Mouse (Mus musculus) stomach, embryonic 15.5 days (tissue): ENCODE results near the gene Itga9. TPM values are rescaled to one million over a fixed set of nuclear protein-coding genes. Genes with fewer than 3 reads are reported as not detected.

Experiments
- ATAC-seq: fragments of 200-750 bp; cut with Nextera tagmentation; 2 replicates; pipeline ENCODE4 v1.8.0; 2017; ENCODE audit warnings: low read depth, moderate number of reproducible peaks, moderate TSS enrichment; ENCODE audit not compliant: insufficient read depth, low FRiP score
- H3K27ac ChIP-seq: fragments of 300-500 bp; sonication (generic); 2 replicates; pipeline ENCODE4 v1.5.1; 2015; ENCODE audit warnings: mild to moderate bottlenecking, inconsistent platforms
- H3K27me3 ChIP-seq: fragments of 300-500 bp; sonication (generic); replicated peaks from 2 replicates; pipeline ENCODE4 v1.6.1; 2015; ENCODE audit warnings: inconsistent platforms
- H3K36me3 ChIP-seq: fragments of 300-500 bp; sonication (generic); 2 replicates; pipeline ENCODE4 v1.6.1; 2015; ENCODE audit warnings: inconsistent platforms
- H3K4me1 ChIP-seq: fragments of 300-500 bp; sonication (generic); 2 replicates; pipeline ENCODE4 v1.6.1; 2015; ENCODE audit warnings: inconsistent platforms
- H3K4me2 ChIP-seq: fragments of 300-500 bp; sonication (generic); 2 replicates; pipeline ENCODE4 v1.6.1; 2015; ENCODE audit warnings: mild to moderate bottlenecking, inconsistent platforms
- H3K4me3 ChIP-seq: fragments of 300-500 bp; sonication (generic); replicated peaks from 2 replicates; pipeline ENCODE4 v1.5.1; 2015; ENCODE audit warnings: inconsistent platforms
- H3K9ac ChIP-seq: fragments of 300-500 bp; sonication (generic); 2 replicates; pipeline ENCODE4 v1.6.1; 2015; ENCODE audit warnings: inconsistent platforms
- H3K9me3 ChIP-seq: fragments of 300-500 bp; sonication (generic); 2 replicates; pipeline ENCODE4 v1.6.1; 2016; ENCODE audit warnings: inconsistent platforms
- WGBS: fragments of 180-500 bp; shearing (Covaris S2); methylation state at CpG from one replicate; pipeline ENCODE4 v1.1.7; 2015; 5-methylcytosine and 5-hydroxymethylcytosine counted together
- polyA plus RNA-seq: library from polyadenylated mRNA; unstranded; fragments of >200 nt; fragmentation: Nextera tagmentation; extraction: Ambion mirVana; gene quantifications from 2 replicates; pipeline ENCODE4 v1.2.1, GENCODE M21; 2015

The Itga9 gene
- polyA plus RNA-seq, 1 experiment from 2014 or later, result 17.6 TPM

- Histone ChIP-seq H3K27me3 (no peaks in the 10 kb centered on the region), H3K36me3 (no peaks in the 10 kb centered on the region), H3K27ac (no peak overlapping the region), H3K9ac (no peak overlapping the region), H3K9me3 (no peaks in the 10 kb centered on the region), H3K4me3 (no peak overlapping the region), H3K4me1 (0 out of 2 replicates have a peak, but pooled peaks cover 3% of the 10 kb centered on the region), H3K4me2 (no peak overlapping the region)
- 77% methylated on average over 6 of the region's 6 CpGs for WGBS
- no peak for ATAC-seq
Measured at GRCm38 (mm10) chr9:118785816-118786215, 179.3 kb downstream of the Itga9 start.

- Histone ChIP-seq H3K27me3 (no peaks in the 10 kb centered on the region), H3K4me3 (no peak overlapping the region), H3K27ac (peak overlapping the region; percentile 31; the same call in 1 of the 2 replicates), H3K9ac (no peak overlapping the region), H3K4me1 (0 out of 2 replicates have a peak, but pooled peaks cover 3% of the 10 kb centered on the region), H3K4me2 (no peak overlapping the region), H3K9me3 (no peaks in the 10 kb centered on the region), H3K36me3 (no peaks in the 10 kb centered on the region)
- 33% methylated on average over 10 of the region's 10 CpGs for WGBS
- ATAC-seq, result peak; percentile 47; the same call in 1 of the 2 replicates
Measured at GRCm38 (mm10) chr9:118788869-118789281, 182.4 kb downstream of the Itga9 start.

- Histone ChIP-seq H3K4me1 (0 out of 2 replicates have a peak, but pooled peaks cover 3% of the 10 kb centered on the region), H3K4me3 (no peak overlapping the region), H3K27me3 (no peaks in the 10 kb centered on the region), H3K9me3 (no peaks in the 10 kb centered on the region), H3K4me2 (no peak overlapping the region), H3K27ac (no peak overlapping the region), H3K9ac (no peak overlapping the region), H3K36me3 (no peaks in the 10 kb centered on the region)
- WGBS, result 87% methylated on average over 3 of the region's 3 CpGs
- no peak for ATAC-seq
Measured at GRCm38 (mm10) chr9:118791231-118791630, 184.7 kb downstream of the Itga9 start.

GRCm38 (mm10) chr9:118793151-118793785, 186.8 kb downstream of the Itga9 start:
- Histone ChIP-seq H3K27me3 (no peaks in the 10 kb centered on the region), H3K4me3 (no peak overlapping the region), H3K9me3 (no peaks in the 10 kb centered on the region), H3K36me3 (no peaks in the 10 kb centered on the region), H3K4me1 (0 out of 2 replicates have a peak, but pooled peaks cover 3% of the 10 kb centered on the region), H3K27ac (no peak overlapping the region), H3K4me2 (no peak overlapping the region), H3K9ac (no peak overlapping the region)
- WGBS, result 76% methylated on average over 17 of the region's 21 CpGs
- ATAC-seq, result no peak

DNA sequence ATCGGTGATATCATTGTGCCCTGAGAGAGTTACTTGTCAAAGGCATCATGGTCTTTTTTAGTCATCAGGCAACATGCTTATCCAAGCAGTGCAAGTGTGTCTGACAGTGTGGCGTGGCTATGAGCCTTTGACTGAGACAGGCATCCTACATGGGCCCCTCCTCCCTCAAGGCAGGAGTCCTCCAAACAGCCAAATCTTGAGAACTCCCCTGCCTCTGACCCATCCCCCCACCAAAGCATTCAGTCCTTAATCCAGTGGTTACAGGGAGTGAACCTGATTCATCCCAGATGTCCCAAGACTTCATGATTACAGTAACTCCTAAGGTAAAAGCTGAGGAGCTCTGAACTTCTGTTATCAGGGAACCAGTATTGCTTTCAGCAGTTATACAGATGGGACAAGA, 188.2 kb downstream of the Itga9 start:
- WGBS, result 76% methylated on average over 2 of the region's 2 CpGs
- H3K9ac ChIP-seq, result no peak overlapping the region

GRCm38 (mm10) chr9:118795304-118795703, 188.8 kb downstream of the Itga9 start:
- Histone ChIP-seq H3K9me3 (no peaks in the 10 kb centered on the region), H3K36me3 (no peaks in the 10 kb centered on the region), H3K4me3 (no peak overlapping the region), H3K27ac (no peak overlapping the region), H3K27me3 (no peaks in the 10 kb centered on the region), H3K4me1 (peaks cover 4% of the 10 kb centered on the region; the same call in 1 of the 2 replicates), H3K9ac (no peak overlapping the region), H3K4me2 (no peak overlapping the region)
- 43% methylated on average over 4 of the region's 4 CpGs for WGBS
- ATAC-seq, result no peak; the same call in 1 of the 2 replicates

More for the DNA sequence above, 188.2 kb downstream of the Itga9 start:
- no peak overlapping the region for H3K4me2 ChIP-seq
- H3K27me3 ChIP-seq, result no peaks in the 10 kb centered on the region
- H3K4me1 ChIP-seq, result peaks cover 4% of the 10 kb centered on the region; the same call in 1 of the 2 replicates
- H3K4me3 ChIP-seq, result no peak overlapping the region
- no peaks in the 10 kb centered on the region for H3K36me3 ChIP-seq
- ATAC-seq, result no peak
- no peak overlapping the region for H3K27ac ChIP-seq
- no peaks in the 10 kb centered on the region for H3K9me3 ChIP-seq

- Histone ChIP-seq H3K4me2 (no peak overlapping the region), H3K27me3 (no peaks in the 10 kb centered on the region), H3K4me3 (no peak overlapping the region), H3K9me3 (no peaks in the 10 kb centered on the region), H3K9ac (no peak overlapping the region), H3K27ac (no peak overlapping the region), H3K36me3 (no peaks in the 10 kb centered on the region), H3K4me1 (peaks cover 12% of the 10 kb centered on the region; the same call in 1 of the 2 replicates)
- WGBS, result 69% methylated on average over 7 of the region's 7 CpGs
- ATAC-seq, result no peak
Measured at GRCm38 (mm10) chr9:118799105-118799504, 192.6 kb downstream of the Itga9 start.

DNA sequence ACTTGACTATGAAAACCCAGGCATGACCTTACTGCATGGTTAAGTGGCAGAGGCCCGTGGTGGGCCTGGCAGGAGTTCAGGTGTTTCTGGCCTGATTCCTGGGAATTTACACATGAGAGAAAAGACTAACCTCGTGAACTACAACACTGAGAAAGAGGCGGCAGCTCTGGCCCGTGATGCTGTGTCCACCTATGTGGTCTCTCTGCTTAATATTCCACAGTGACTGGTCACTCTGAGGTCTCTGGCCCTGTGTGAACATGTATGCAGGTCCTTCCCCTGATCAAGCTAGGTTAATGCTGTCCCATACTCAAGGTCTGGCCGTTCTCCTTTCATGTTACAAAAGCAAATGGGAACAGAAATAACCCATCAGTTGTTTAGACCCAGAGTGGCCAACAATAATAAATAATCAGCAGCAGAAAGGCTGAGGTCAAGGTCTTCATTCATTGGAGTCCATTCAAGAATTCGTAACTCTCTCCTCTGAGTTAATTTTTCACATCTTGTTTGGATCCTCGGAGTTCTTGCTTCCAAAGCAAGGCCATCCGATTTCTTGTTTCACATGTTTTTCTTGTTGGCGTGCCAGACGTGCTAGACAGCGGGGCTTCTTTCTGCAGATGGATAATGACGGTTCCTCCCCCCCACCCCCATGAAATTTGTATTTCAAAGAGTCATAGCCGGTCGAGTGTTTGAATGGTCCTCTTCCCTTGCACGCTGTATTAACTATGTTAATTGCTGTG, 194.9 kb downstream of the Itga9 start:
- Histone ChIP-seq H3K36me3 (no peaks in the 10 kb centered on the region), H3K9me3 (no peaks in the 10 kb centered on the region), H3K4me3 (no peak overlapping the region), H3K27ac (peak overlapping the region; percentile 63; the same call in 1 of the 2 replicates), H3K4me1 (peaks cover 12% of the 10 kb centered on the region; the same call in 1 of the 2 replicates), H3K27me3 (no peaks in the 10 kb centered on the region), H3K4me2 (no peak overlapping the region), H3K9ac (no peak overlapping the region)
- ATAC-seq, result no peak
- 54% methylated on average over 15 of the region's 15 CpGs for WGBS

GRCm38 (mm10) chr9:118801910-118802287, 195.4 kb downstream of the Itga9 start:
- 73% methylated on average over 8 of the region's 8 CpGs for WGBS
- no peak overlapping the region for H3K4me2 ChIP-seq
- H3K27me3 ChIP-seq, result no peaks in the 10 kb centered on the region
- H3K9me3 ChIP-seq, result no peaks in the 10 kb centered on the region
- H3K36me3 ChIP-seq, result no peaks in the 10 kb centered on the region
- peak overlapping the region; percentile 48; the same call in 1 of the 2 replicates for H3K27ac ChIP-seq
- no peak for ATAC-seq
- no peak overlapping the region for H3K9ac ChIP-seq
- H3K4me3 ChIP-seq, result no peak overlapping the region
- H3K4me1 ChIP-seq, result peaks cover 12% of the 10 kb centered on the region; the same call in 1 of the 2 replicates

DNA sequence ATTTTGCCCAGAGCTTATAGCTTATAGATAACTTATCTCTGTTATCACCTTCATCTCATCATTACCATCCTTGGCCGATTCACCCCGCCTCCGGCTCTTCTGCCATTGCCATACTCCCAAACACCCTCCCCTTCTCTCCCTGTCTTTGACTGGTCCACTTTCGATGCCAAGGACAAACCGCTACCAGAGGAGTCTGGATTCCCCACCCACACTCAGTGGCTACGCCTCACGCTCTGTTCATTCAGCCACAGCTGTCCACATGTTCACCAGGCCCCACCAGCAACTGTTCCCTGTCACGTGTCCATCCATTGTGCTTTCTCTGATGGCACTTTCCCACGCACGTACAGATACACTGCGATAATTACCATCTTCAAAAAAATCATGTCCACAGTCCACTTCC, 195.9 kb downstream of the Itga9 start:
- peak overlapping the region; percentile 48; the same call in 1 of the 2 replicates for H3K27ac ChIP-seq
- peaks cover 12% of the 10 kb centered on the region; the same call in 1 of the 2 replicates for H3K4me1 ChIP-seq
- H3K9me3 ChIP-seq, result no peaks in the 10 kb centered on the region
- H3K4me3 ChIP-seq, result no peak overlapping the region
- no peak for ATAC-seq
- no peak overlapping the region for H3K4me2 ChIP-seq
- 90% methylated on average over 11 of the region's 11 CpGs for WGBS
- no peaks in the 10 kb centered on the region for H3K36me3 ChIP-seq
- no peaks in the 10 kb centered on the region for H3K27me3 ChIP-seq
- no peak overlapping the region for H3K9ac ChIP-seq

DNA sequence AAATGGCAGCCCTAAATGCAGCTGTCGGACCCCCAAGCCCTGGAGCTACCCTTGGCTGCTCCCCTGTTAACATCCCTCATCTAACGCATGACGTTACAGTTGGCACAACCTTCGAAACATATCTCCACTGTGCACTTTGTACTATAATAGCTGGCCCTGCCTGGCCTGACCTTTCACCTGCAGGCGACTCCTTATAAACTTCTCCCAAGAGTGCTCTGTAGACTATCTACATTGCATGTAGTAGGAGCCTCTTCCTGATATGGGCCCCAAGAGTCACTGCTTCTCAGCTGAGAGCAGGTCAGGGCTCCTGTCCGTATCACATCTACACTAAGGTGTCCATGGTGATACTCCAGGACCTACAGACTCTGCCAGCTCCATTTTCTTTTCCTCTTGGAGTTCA, 199.2 kb downstream of the Itga9 start:
- 81% methylated on average over 6 of the region's 6 CpGs for WGBS
- Histone ChIP-seq H3K4me3 (no peak overlapping the region), H3K4me1 (peaks cover 5% of the 10 kb centered on the region; the same call in 1 of the 2 replicates), H3K36me3 (no peaks in the 10 kb centered on the region), H3K27ac (no peak overlapping the region), H3K9me3 (no peaks in the 10 kb centered on the region), H3K27me3 (no peaks in the 10 kb centered on the region), H3K4me2 (no peak overlapping the region), H3K9ac (no peak overlapping the region)
- no peak for ATAC-seq

GRCm38 (mm10) chr9:118807669-118808068, 201.2 kb downstream of the Itga9 start:
- Histone ChIP-seq H3K36me3 (no peaks in the 10 kb centered on the region), H3K4me3 (no peak overlapping the region), H3K4me1 (no peaks in the 10 kb centered on the region), H3K9me3 (no peaks in the 10 kb centered on the region), H3K4me2 (no peak overlapping the region), H3K9ac (no peak overlapping the region), H3K27me3 (no peaks in the 10 kb centered on the region), H3K27ac (no peak overlapping the region)
- ATAC-seq, result no peak
- WGBS, result 94% methylated on average over 3 of the region's 3 CpGs
